Mouse (Mus musculus) hindbrain, embryonic 14.5 days (tissue): ENCODE results near the gene Cep78. TPM values are rescaled to one million over a fixed set of nuclear protein-coding genes. Genes with fewer than 3 reads are reported as not detected.
"Not testable (repeated sequence)": the region's sequence is repeated elsewhere in the genome, so short reads cannot be mapped to it uniquely, and the experiment has no call there.

Source experiments
- ATAC-seq: fragments of 200-750 bp; cut with Nextera tagmentation; 2 replicates; pipeline ENCODE4 v1.8.0; 2017; ENCODE audit warnings: moderate number of reproducible peaks, mild to moderate bottlenecking, moderate TSS enrichment, moderate library complexity; ENCODE audit not compliant: low FRiP score
- DNase-seq: peaks from one replicate; pipeline ENCODE4 v3.0.0-alpha.2; 2015; ENCODE audit warnings: low spot score
- H3K27ac ChIP-seq: fragments of 300-500 bp; sonication (generic); 2 replicates; pipeline ENCODE4 v1.5.1; 2014; ENCODE audit warnings: mild to moderate bottlenecking, moderate library complexity
- H3K27me3 ChIP-seq: fragments of 300-500 bp; sonication (generic); 2 replicates; pipeline ENCODE4 v1.6.1; 2014; ENCODE audit warnings: mild to moderate bottlenecking, low read length, mixed read lengths; ENCODE audit not compliant: control insufficient read depth, insufficient read depth
- H3K36me3 ChIP-seq: fragments of 300-500 bp; sonication (generic); replicated peaks from 2 replicates; pipeline ENCODE4 v1.6.1; 2014; ENCODE audit not compliant: control insufficient read depth, insufficient read depth
- H3K4me1 ChIP-seq: fragments of 300-500 bp; sonication (generic); replicated peaks from 2 replicates; pipeline ENCODE4 v1.6.1; 2014; ENCODE audit warnings: antibody characterized with exemption, low read length, mixed read lengths; ENCODE audit not compliant: control insufficient read depth, insufficient read depth
- H3K4me2 ChIP-seq: fragments of 300-500 bp; sonication (generic); replicated peaks from 2 replicates; pipeline ENCODE4 v1.6.1; 2014; ENCODE audit warnings: mild to moderate bottlenecking, moderate library complexity
- H3K4me3 ChIP-seq: fragments of 300-500 bp; sonication (generic); replicated peaks from 2 replicates; pipeline ENCODE4 v1.5.1; 2014; ENCODE audit warnings: mild to moderate bottlenecking, low read length
- H3K9ac ChIP-seq: fragments of 300-500 bp; sonication (generic); 2 replicates; pipeline ENCODE4 v1.6.1; 2014
- H3K9me3 ChIP-seq: fragments of 300-500 bp; sonication (generic); 2 replicates; pipeline ENCODE4 v1.6.1; 2016; ENCODE audit warnings: low read length; ENCODE audit not compliant: control insufficient read depth
- WGBS: fragments of 180-500 bp; shearing (Covaris S2); extraction: QIAGEN DNeasy Blood & Tissue Kit; methylation state at CpG from one replicate; pipeline ENCODE4 v1.1.7; 2014; 5-methylcytosine and 5-hydroxymethylcytosine counted together
- polyA plus RNA-seq: library from polyadenylated mRNA; unstranded; fragments of >200 nt; fragmentation: Nextera tagmentation; extraction: Ambion mirVana; gene quantifications from 2 replicates; pipeline ENCODE4 v1.2.1, GENCODE M21; 2014

Cep78 gene
- 27.9 and 29.4 TPM in 2 replicates for polyA plus RNA-seq

DNA sequence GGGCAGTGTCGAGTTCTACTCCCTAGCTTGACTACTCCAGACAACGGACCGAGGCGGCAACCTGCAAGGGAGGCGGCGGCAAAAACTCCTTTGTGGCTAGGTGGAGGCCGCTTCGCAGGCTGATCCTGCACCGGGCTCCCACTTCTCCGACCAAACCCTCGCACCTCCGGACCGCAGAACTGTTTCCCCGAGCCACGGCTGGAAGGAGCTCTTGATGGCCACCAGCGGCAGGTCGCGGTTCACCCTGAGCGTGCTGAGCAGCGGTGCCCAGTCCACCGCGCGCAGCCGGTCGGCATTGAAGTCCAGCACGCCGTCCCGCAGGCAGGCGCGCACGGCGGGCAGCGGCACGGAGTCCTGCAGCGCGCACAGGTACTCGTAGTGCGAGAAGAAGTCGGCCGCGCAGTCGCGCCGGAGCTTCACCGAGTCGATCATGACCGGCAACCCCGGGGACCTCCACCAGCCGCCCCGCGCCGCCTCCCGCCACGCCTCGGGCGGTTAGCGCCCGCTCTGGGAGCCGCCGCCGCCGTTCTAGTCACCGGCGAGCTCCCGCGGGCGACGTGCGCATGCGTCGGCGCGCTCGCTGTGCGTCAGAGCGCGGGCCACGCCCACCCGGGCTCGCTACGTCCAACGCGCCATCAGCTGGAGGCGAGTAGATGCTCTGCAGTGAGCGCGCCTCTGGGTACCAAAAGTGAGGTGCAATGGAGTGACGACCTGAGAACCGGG, at the start of gene Cep78:
Gene Cep78 (minus strand): TSS at position 541 of the 723 bp plus-strand sequence.
- WGBS = under 1% methylated on average over 88 of the region's 88 CpGs
- Histone ChIP-seq H3K27ac (peak within 1 kb of the TSS; percentile 96), H3K9ac (peak within 1 kb of the TSS; percentile 95), H3K27me3 (no peaks in the 10 kb centered on the region), H3K4me2 (peak within 1 kb of the TSS; percentile 58), H3K4me3 (peak within 1 kb of the TSS; percentile 94), H3K36me3 (peaks cover 9% of the 10 kb centered on the region), H3K4me1 (peaks cover 34% of the 10 kb centered on the region), H3K9me3 (no peaks in the 10 kb centered on the region)
- DNase-seq (peak; percentile 97), ATAC-seq (peak; percentile 91)

DNA sequence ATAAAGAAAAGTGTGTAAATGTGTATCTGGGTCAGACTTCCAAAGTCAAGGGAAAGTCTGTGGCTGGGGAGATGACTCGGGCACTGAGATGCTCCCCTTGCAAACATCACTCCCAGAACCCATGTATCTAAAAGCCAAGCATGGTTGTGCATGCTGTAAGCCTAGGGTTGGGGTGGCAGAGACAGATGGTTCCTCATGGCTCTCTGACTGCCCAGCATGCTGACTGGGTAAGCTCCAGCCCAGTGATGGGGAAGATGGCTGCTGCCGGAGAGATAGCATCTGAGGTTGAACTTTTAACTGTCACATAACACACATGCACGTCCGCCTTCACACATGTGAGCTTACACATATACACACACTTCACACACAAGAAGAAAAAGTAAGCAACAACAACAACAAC, 46.5 kb upstream of the Cep78 start:
- WGBS = 95% methylated on average over 4 of the region's 4 CpGs
- ATAC-seq = no peak
- Histone ChIP-seq H3K9ac (no peak overlapping the region), H3K9me3 (no peaks in the 10 kb centered on the region), H3K36me3 (no peaks in the 10 kb centered on the region), H3K4me2 (no peak overlapping the region), H3K27ac (no peak overlapping the region), H3K4me1 (no peaks in the 10 kb centered on the region), H3K27me3 (no peaks in the 10 kb centered on the region), H3K4me3 (no peak overlapping the region)
- no peak for DNase-seq

DNA sequence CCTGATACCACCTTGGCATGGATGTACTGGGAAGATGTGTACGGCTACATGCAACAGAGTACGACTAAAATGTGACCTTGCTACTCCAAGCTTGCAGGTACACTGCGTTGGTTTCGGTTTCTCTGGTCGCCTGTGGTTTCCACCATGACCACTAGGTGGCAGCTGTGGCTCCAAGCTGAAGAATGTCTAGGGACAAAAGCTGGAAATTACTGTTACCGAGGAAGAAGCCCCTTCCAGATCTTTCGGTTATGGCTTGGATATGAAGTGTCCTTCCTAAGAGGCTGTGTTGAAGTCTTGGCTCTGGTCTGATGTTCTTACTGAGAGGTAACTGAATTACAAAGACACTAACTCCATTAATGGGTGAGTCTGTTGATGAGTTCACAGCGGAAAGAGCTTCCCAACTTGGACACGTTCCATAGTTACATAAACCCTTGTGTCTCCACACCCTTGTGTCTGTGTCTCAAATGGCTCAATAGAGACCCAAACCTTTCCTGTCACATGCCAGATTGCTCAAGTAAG, 44.5 kb upstream of the Cep78 start:
- WGBS = 29% methylated on average over 7 of the region's 9 CpGs
- H3K9ac ChIP-seq, DNase-seq, H3K9me3 ChIP-seq, H3K4me3 ChIP-seq, H3K27me3 ChIP-seq, H3K36me3 ChIP-seq, H3K27ac ChIP-seq, H3K4me1 ChIP-seq: not testable (repeated sequence)
- H3K4me2 ChIP-seq = peak overlapping the region; percentile 30
- ATAC-seq = peak; percentile 64; the same call in 1 of the 2 replicates

DNA sequence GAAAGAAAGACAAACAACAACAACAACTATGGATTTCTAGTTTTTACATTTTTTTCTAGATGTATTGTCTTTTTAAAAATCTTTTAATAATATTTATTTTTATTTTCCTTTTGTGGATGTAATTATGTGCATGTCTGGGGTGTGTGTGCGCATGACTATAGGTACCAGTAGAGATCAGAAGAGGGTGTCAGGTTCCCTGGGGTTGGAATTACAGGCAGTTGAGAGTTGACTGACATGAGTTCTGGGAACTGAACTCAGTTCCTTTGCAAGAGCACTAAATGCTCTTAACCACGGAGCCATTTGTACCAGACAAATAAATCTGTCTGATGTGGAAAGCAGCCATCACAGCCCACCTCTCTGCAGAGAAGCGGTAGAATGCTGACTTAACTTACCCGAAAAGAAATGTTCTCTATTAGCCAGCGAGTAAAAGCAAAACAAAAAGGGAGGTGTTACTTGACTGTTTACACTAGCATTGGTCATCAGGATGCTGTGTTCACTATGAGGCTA, 44.0 kb upstream of the Cep78 start:
- Histone ChIP-seq H3K9me3 (no peaks in the 10 kb centered on the region), H3K27me3 (no peaks in the 10 kb centered on the region), H3K4me1 (no peaks in the 10 kb centered on the region), H3K36me3 (no peaks in the 10 kb centered on the region), H3K4me2 (peak overlapping the region; percentile 30), H3K27ac (no peak overlapping the region), H3K4me3 (no peak overlapping the region), H3K9ac (no peak overlapping the region)
- no peak for DNase-seq
- WGBS = 69% methylated on average over 5 of the region's 5 CpGs
- ATAC-seq = no peak

DNA sequence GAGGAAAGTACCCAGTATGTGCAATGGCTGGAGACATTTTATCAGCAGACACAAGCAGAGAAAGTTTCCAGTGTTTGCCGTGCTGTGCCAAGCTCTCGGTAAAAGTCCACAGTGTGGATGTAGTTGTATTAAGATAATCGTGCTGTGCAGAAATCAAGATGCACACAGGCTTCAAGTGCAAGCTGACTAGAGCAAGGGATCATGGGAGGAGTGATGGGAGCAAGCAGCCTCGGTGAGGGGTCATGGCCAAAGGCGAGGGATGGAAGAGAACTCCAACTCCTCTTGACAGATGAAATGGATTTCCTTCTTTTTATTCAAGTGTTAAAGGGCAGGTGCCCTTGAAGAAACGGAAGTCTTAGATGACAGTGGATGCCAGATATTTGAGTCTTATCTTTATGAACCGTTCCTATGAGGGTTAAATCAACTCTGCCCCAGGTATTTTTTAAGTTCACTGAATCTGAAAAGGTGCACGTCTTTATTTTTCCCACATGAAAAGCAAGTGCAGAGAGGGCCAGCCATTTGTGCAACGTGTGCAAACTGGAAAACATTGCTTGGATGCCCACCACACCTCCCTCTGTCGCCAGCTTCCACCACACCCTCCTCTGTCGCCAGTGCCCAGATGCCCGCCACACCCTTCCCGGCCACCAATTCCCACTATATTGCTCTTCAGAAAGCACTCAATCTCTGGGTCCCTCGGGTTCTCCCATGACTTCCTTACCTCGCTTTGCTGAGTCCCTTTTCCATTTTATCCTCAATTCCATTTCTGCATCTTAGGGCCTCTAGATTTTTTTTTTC, 43.3 kb upstream of the Cep78 start:
- Histone ChIP-seq H3K36me3 (no peaks in the 10 kb centered on the region), H3K9me3 (no peaks in the 10 kb centered on the region), H3K4me2 (no peak overlapping the region), H3K27ac (no peak overlapping the region), H3K4me1 (no peaks in the 10 kb centered on the region), H3K9ac (no peak overlapping the region), H3K27me3 (no peaks in the 10 kb centered on the region), H3K4me3 (no peak overlapping the region)
- ATAC-seq (no peak), DNase-seq (no peak)
- WGBS = 88% methylated on average over 15 of the region's 15 CpGs

DNA sequence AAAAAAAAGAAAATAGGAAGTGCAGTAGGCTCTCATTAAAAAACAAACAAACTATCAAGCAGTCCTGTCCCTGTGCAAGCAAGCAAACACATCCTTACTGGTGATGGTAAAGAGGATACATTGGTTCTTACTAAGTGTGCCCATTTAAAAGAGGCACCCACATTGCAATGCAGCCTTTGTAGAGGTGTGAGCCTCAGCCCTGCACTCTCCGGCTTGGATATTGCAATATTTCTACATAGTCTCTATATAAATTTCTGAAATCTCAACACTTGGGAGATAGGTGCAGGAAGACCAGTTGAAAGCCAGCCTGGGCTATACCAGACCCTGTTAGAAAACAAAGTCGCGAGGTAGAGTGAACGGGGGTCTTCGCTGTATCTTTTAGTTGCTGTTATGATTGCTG, 41.5 kb upstream of the Cep78 start:
- 94% methylated on average over 5 of the region's 5 CpGs for WGBS

DNA sequence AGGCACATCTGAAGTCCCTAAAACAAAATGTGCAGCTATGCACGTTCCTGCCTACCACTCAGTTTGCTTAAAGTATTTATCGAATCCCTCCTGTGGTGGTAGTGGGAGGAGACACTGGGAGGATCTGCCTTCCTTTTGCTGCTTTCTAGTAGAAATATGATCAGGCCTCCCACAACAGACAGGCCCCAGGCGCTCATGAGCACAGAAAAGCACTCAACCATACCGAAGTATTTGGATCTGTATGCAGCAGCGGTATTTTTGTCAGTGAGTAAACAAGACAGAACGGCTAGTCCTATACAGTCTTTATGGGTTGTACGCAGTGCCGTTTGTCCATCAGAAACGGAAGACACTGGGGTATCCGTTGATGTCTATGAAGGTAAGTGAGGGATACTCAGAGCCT, 37.4 kb upstream of the Cep78 start:
- no peak for DNase-seq
- 72% methylated on average over 10 of the region's 10 CpGs for WGBS
- ATAC-seq = no peak

More for the DNA sequence above, 41.5 kb upstream of the Cep78 start:
- Histone ChIP-seq H3K4me1 (no peaks in the 10 kb centered on the region), H3K4me3 (no peak overlapping the region), H3K9me3 (no peaks in the 10 kb centered on the region), H3K27me3 (no peaks in the 10 kb centered on the region), H3K4me2 (no peak overlapping the region), H3K27ac (no peak overlapping the region), H3K9ac (no peak overlapping the region), H3K36me3 (no peaks in the 10 kb centered on the region)
- ATAC-seq = no peak
- no peak for DNase-seq

DNA sequence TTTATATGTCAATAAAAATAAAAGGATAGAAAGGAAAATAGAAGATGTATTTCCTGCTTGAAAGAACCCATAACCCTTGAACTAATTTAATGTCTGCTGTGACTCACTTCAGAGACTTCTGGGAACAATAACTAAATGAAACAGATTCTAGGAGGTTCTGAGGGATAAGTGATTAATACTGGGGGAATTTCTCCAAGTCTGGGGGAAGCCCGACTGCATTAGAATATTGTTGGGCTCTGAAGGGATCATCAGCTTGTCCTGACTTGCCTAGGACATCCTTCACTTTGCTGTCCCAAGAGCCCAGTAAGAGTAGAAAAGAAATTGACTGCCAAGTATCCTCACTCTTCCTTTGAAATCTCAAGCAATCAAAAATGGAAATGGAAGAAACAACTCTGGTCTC, 31.4 kb upstream of the Cep78 start:
- no peak for DNase-seq
- Histone ChIP-seq H3K9me3 (no peaks in the 10 kb centered on the region), H3K4me2 (no peak overlapping the region), H3K9ac (no peak overlapping the region), H3K27ac (no peak overlapping the region), H3K27me3 (no peaks in the 10 kb centered on the region), H3K4me3 (no peak overlapping the region), H3K4me1 (no peaks in the 10 kb centered on the region), H3K36me3 (no peaks in the 10 kb centered on the region)
- no peak for ATAC-seq
- WGBS = 86% methylated on average over 1 of the region's 1 CpGs

More for the DNA sequence above, 37.4 kb upstream of the Cep78 start:
- H3K27me3 ChIP-seq = no peaks in the 10 kb centered on the region
- no peaks in the 10 kb centered on the region for H3K4me1 ChIP-seq
- no peak overlapping the region for H3K4me3 ChIP-seq
- no peak overlapping the region for H3K9ac ChIP-seq
- no peaks in the 10 kb centered on the region for H3K9me3 ChIP-seq
- H3K4me2 ChIP-seq = no peak overlapping the region
- no peak overlapping the region for H3K27ac ChIP-seq
- no peaks in the 10 kb centered on the region for H3K36me3 ChIP-seq
